Mouse (Mus musculus) embryonic fibroblast, embryonic 13.5 days (primary cell): ENCODE measurements at regions not wholly inside any gene's neighbourhood (a gene's known extent, or its start where the extent isn't known, plus 50 kb on each side); places are given as distances from the start of the nearest gene placed in this dataset.
"Not testable (repeated sequence)": the region's sequence is repeated elsewhere in the genome, so short reads cannot be mapped to it uniquely, and the experiment has no call there.

Source experiments
- H3K27ac ChIP-seq: 2 replicates; pipeline ENCODE4 v1.5.1; 2012; ENCODE audit warnings: low read length, control low read depth, inconsistent platforms; ENCODE audit not compliant: insufficient read depth
- H3K4me1 ChIP-seq: 2 replicates; pipeline ENCODE4 v1.6.1; 2011; ENCODE audit warnings: low read length; ENCODE audit not compliant: control insufficient read depth, insufficient read depth
- H3K4me3 ChIP-seq: 2 replicates; pipeline ENCODE4 v1.5.1; 2011; ENCODE audit warnings: mild to moderate bottlenecking, control low read depth, low read length; ENCODE audit not compliant: insufficient read depth
- CTCF ChIP-seq: IDR thresholded peaks from 2 replicates; pipeline ENCODE4 v1.5.1; 2011; ENCODE audit warnings: mild to moderate bottlenecking, control low read depth, low read length, moderate library complexity, borderline replicate concordance; ENCODE audit not compliant: insufficient read depth
- POLR2A ChIP-seq: IDR thresholded peaks from 2 replicates; pipeline ENCODE4 v1.6.1; 2011; ENCODE audit warnings: low read depth, mild to moderate bottlenecking, control low read depth, low read length, moderate library complexity

DNA sequence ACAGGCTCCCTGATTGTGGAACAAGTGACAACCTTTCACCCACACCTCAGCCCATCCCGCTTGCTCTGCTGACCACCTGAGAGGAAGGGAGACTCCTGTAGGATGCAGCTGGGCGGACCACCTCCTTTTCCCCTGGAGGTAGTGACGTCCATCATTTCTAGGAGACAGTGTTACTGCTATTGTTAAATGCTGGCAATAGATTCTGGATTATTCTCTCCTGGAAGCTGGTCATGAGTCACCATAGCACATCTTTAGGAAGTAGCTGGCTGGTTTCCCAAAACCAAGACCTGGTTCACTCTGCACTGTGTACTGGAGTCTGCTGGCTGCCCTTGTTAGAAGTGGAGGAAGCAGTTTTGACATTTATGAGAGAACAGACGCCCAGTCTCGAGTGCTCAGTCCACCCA, 196.0 kb downstream of the Fam43a start:
- H3K4me1 ChIP-seq: peaks cover 15% of the 10 kb centered on the region
- H3K4me3 ChIP-seq: no peak overlapping the region
- peak overlapping the region; percentile 79 for H3K27ac ChIP-seq
- TF ChIP-seq CTCF: no peak
- TF ChIP-seq POLR2A: no peak

DNA sequence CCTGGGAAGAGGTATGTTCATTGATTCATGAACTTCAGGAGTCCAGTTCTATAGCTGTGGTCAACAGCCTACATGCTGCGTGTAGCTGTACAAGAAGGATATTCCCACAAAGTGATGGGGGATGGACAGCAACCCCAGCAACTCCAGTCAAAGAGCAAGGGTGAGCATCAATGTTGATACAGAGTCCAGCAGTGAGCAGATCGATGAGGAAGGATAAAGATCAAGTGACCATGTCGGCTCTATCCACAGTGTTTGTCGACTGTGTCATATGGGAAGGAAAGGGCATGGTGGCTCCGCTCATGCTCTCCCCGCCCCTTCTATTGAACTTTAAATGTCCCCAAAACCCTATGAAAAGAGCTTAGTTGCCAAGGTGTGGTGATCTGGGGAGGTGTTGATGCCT, 196.6 kb downstream of the Fam43a start:
- Histone ChIP-seq H3K4me3 (no peak overlapping the region), H3K4me1 (peaks cover 15% of the 10 kb centered on the region), H3K27ac (peak overlapping the region; percentile 79)
- TF ChIP-seq CTCF: no peak

DNA sequence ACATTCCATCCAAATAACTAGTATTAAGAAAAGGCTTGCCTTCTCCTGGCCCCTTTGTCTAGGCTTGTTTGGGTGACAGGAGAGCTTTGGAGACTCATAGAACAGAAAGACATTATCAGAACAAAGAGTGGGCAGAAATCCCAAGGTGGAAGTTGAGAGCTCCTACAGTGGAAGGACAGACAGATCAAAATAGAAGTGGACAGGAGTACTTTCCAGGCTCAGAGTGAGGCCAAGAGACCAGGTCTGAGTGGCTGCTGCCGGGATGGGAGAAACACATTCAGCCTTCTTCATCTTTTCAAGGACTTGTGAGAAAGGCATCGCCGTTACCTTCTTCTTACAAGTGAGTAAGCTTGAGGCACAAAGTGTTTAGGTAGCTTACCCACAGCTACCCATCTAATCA, 197.5 kb downstream of the Fam43a start:
- Histone ChIP-seq H3K27ac (peak overlapping the region; percentile 52), H3K4me3 (no peak overlapping the region), H3K4me1 (peaks cover 15% of the 10 kb centered on the region)
- no peak for TF ChIP-seq CTCF
- no peak for TF ChIP-seq POLR2A

DNA sequence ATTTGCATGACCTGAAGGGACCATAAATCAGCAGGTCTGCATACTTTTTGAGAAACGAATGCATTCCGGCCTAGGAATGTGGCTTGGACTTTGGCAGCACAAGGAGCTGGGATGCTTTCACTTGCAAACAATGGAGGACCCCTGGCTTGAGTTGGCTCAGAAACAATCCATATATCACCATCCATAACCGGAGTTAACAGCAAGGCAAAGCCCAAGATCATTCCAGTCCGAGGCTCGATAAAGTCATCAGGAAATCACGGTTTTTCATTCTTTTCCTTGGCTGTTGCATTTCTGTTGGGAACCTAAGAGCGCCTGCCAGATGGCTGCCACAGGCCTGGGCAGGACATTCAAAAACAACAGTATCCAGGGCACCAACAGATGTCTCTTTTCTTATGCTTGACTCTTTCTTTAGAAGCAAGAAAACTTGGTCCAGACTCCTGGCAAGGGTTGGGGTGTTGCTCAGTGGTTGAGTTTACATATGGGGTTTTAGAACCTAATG, 198.5 kb downstream of the Fam43a start:
- no peak; the same call in 1 of the 2 replicates for TF ChIP-seq POLR2A
- no peak for TF ChIP-seq CTCF
- Histone ChIP-seq H3K4me3 (no peak overlapping the region), H3K27ac (peak overlapping the region; percentile 85), H3K4me1 (peaks cover 15% of the 10 kb centered on the region)

DNA sequence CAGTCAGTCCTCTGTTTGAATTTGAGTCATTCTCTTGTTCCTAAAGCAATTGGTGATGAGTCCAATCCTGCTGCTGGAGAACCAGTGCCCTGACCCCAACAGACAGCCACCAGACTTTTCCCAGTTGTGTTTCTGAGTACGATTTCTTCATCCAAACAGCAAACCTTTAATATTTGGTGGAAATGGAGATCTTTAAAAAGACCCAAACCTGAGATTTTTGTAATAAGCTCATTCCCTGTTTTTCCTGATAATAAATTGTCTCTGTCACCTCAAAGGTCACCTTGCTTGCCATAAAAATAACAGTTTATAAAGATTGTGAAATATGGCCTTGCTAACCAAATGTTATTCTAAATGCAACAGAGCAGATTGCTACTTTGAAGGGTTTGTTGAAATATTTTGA, 199.0 kb downstream of the Fam43a start:
- Histone ChIP-seq H3K27ac (peak overlapping the region; percentile 85), H3K4me1 (peaks cover 15% of the 10 kb centered on the region), H3K4me3 (no peak overlapping the region)
- no peak for TF ChIP-seq POLR2A
- TF ChIP-seq CTCF: no peak

DNA sequence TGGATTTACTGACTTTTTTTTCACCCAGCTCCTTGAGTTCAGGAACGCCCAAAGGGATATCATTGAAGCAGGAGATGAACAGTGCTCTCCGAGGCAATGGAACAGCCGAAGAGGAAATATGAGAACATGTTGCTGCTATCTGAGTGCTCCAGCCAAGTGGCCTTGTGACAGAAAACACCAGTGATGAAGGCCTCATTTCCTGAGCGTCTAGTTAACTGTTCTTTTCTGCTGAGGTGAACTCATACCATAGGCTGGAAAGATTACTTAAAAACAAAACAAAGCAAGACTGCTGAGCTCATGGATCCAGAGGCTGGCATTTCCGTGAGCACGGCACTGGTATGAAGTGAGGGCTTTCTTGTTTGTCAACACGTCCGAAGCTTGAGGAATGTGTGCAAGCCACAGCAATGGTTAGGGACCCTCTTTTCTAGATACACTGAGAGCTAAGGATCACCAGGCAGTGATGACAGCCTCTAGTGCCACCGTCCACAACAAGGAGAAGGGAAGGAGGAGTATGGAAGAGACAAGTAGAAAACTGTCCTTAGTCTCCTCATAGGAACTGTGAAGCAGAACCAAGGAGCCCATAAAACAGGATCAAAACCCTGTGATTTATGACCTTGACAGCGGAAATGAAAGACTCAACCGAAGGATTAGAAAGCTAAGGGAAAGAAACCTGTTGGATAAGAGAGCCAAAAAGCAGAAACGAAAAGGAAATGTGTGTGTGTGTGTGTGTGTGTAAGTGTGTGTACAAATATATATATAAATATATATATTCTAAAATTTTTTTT, 200.4 kb downstream of the Fam43a start:
- H3K4me1 ChIP-seq: peaks cover 15% of the 10 kb centered on the region
- no peak overlapping the region for H3K4me3 ChIP-seq
- TF ChIP-seq CTCF (no peak), POLR2A (no peak)
- peak overlapping the region; percentile 65 for H3K27ac ChIP-seq

DNA sequence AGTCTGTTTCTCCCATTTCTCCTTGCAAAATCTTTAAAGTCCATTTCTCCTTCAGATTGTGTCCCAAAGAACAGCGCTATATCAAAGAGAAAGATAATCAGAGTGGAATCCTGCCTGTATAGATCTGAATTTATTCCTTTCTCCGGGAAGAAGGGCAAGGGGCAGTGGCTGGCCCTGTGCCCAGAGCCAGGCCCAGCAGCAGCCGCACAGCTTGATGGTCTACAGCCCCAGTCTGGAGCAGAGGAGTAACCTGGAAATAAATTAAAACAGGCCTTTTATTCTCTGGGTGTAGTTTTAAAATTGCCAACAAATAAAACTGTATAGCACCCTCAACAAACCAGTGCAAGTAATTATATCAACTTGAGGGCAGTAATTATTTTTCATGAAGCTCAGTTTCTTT, 204.5 kb downstream of the Fam43a start:
- H3K4me1 ChIP-seq: peaks cover 7% of the 10 kb centered on the region
- no peak overlapping the region for H3K27ac ChIP-seq
- no peak for TF ChIP-seq POLR2A
- no peak for TF ChIP-seq CTCF
- H3K4me3 ChIP-seq: no peak overlapping the region

DNA sequence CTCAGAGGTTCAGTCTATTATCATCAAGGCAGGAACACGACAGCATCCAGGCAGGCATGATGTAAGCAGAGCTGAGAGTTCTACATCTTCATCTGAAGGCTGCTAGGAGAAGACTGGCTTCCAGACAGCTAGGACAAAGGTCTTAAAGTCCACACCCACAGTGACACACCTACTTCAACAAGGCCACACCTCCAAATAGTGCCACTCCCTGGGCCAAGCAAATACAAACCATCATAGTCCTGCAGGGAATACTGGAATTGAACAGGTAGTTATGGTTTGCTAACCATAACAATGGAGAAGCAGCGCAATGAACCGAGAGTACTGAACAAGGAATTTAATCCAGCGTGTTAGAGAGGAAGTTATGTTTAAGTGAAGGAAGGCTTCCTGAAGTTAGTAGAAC, 206.7 kb downstream of the Fam43a start:
- H3K27ac ChIP-seq, H3K4me3 ChIP-seq, H3K4me1 ChIP-seq: not testable (repeated sequence)

DNA sequence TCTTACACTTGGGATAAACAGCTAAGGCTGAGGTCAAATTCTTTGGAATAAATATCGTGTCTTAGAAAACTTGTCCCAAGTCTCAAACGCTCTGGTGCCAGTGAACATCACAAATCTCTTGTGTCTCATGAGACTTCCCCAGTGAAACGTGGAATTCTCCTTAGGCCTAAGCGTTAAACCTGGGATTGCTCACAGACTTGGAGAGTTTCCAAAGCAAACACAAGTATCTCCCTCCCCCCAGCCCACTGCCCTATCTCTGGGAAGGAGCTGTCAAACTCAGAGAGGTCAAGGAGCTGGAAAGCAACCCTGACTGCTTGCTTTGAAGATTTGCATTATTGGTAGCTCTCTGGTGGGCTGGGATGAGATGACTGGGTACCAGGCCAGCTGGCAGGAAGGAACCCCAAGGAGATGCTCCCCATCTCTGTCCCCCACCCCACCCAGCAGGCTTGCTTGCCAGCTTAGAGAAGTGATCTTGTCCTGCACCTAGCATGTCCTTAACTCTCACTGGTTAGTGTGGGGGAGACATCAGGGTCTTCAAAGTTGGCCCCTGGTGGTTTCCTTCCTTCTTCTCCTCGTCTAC, 219.1 kb downstream of the Fam43a start:
- peaks cover 8% of the 10 kb centered on the region for H3K4me1 ChIP-seq
- H3K27ac ChIP-seq: no peak overlapping the region
- TF ChIP-seq CTCF (no peak), POLR2A (no peak)
- H3K4me3 ChIP-seq: no peak overlapping the region

DNA sequence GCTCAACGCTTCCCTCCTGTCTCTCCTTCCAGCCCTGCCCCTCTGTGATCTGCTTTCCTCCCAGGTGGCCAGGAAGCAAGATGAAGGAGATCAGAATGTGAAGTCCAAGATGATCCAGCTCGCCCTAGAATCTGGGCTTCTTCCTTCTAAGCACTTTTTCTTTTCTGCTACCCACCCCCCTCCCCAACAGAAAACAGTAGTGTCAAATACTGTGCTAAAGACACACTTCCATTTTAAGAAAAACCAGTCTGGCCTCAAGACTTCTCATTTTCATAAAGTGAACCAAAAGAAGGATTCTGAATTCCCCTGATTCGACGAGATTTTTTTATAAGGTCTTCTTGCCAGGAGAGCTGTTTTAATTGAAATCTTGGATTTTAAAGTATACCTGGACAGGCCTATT, 219.8 kb downstream of the Fam43a start:
- no peak overlapping the region for H3K4me3 ChIP-seq
- TF ChIP-seq CTCF (no peak), POLR2A (no peak)
- H3K27ac ChIP-seq: no peak overlapping the region
- peaks cover 8% of the 10 kb centered on the region for H3K4me1 ChIP-seq
